Mouse (Mus musculus) liver, embryonic 11.5 days (tissue): ENCODE data around the gene Spg20. TPM values are rescaled to one million over a fixed set of nuclear protein-coding genes. Genes with fewer than 3 reads are reported as not detected.

Experiments
- ATAC-seq: fragments of 200-750 bp; cut with Nextera tagmentation; replicated peaks from 2 replicates; pipeline ENCODE4 v1.8.0; 2017; ENCODE audit warnings: moderate number of reproducible peaks, mild to moderate bottlenecking, moderate TSS enrichment, moderate library complexity; ENCODE audit not compliant: low FRiP score
- DNase-seq: peaks from one replicate; pipeline ENCODE4 v3.0.0-alpha.2; 2017; ENCODE audit warnings: low spot score
- H3K27ac ChIP-seq: fragments of 300-500 bp; sonication (generic); 2 replicates; pipeline ENCODE4 v1.5.1; 2014; ENCODE audit warnings: mild to moderate bottlenecking, low read depth, low read length, control low read depth
- H3K27me3 ChIP-seq: fragments of 300-500 bp; sonication (generic); replicated peaks from 2 replicates; pipeline ENCODE4 v1.6.1; 2014; ENCODE audit warnings: low read length, mixed read lengths; ENCODE audit not compliant: control insufficient read depth, insufficient read depth
- H3K36me3 ChIP-seq: fragments of 300-500 bp; sonication (generic); 2 replicates; pipeline ENCODE4 v1.6.1; 2014; ENCODE audit warnings: mild to moderate bottlenecking, low read length, moderate library complexity, mixed read lengths; ENCODE audit not compliant: control insufficient read depth, insufficient read depth
- H3K4me1 ChIP-seq: fragments of 300-500 bp; sonication (generic); replicated peaks from 2 replicates; pipeline ENCODE4 v1.6.1; 2014; ENCODE audit warnings: low read length, mixed read lengths; ENCODE audit not compliant: control insufficient read depth, insufficient read depth
- H3K4me2 ChIP-seq: fragments of 300-500 bp; sonication (generic); 2 replicates; pipeline ENCODE4 v1.6.1; 2014; ENCODE audit warnings: mild to moderate bottlenecking, control low read depth, moderate library complexity
- H3K4me3 ChIP-seq: fragments of 300-500 bp; sonication (generic); 2 replicates; pipeline ENCODE4 v1.5.1; 2014; ENCODE audit warnings: low read depth, low read length, control low read depth
- H3K9ac ChIP-seq: fragments of 300-500 bp; sonication (generic); 2 replicates; pipeline ENCODE4 v1.6.1; 2014; ENCODE audit warnings: low read depth, low read length, control low read depth
- H3K9me3 ChIP-seq: fragments of 300-500 bp; sonication (generic); 2 replicates; pipeline ENCODE4 v1.6.1; 2016; ENCODE audit warnings: low read length, inconsistent platforms, mixed read lengths; ENCODE audit not compliant: control insufficient read depth
- WGBS: fragments of 180-500 bp; shearing (Covaris S2); extraction: QIAGEN DNeasy Blood & Tissue Kit; methylation state at CpG from one replicate; pipeline ENCODE4 v1.1.7; 2014; 5-methylcytosine and 5-hydroxymethylcytosine counted together
- polyA plus RNA-seq: library from polyadenylated mRNA; unstranded; fragments of >200 nt; fragmentation: Nextera tagmentation; extraction: Ambion mirVana; gene quantifications from 2 replicates; pipeline ENCODE4 v1.2.1, GENCODE M21; 2014

Spg20 gene
- polyA plus RNA-seq, 1 experiment from 2014 or later = 27.9 TPM

- no peaks in the 10 kb centered on the region for H3K9me3 ChIP-seq
- H3K27me3 ChIP-seq = no peaks in the 10 kb centered on the region
- WGBS = 90% methylated on average over 4 of the region's 4 CpGs
- DNase-seq = no peak
- H3K36me3 ChIP-seq = peaks cover 29% of the 10 kb centered on the region
- H3K9ac ChIP-seq = no peak overlapping the region
- no peak overlapping the region for H3K4me2 ChIP-seq
- H3K4me3 ChIP-seq = no peak overlapping the region
- no peak overlapping the region for H3K27ac ChIP-seq
- ATAC-seq = no peak
- no peaks in the 10 kb centered on the region for H3K4me1 ChIP-seq
Measured at GRCm38 (mm10) chr3:55123064-55123463, 11.2 kb downstream of the Spg20 start.

- H3K36me3 ChIP-seq = peaks cover 25% of the 10 kb centered on the region
- 77% methylated on average over 4 of the region's 4 CpGs for WGBS
Measured at GRCm38 (mm10) chr3:55129181-55129692, 17.3 kb downstream of the Spg20 start.

GRCm38 (mm10) chr3:55131576-55132233 is 19.8 kb downstream of the Spg20 start:
- WGBS = 90% methylated on average over 6 of the region's 6 CpGs

More at GRCm38 (mm10) chr3:55129181-55129692, 17.3 kb downstream of the Spg20 start:
- H3K27me3 ChIP-seq = no peaks in the 10 kb centered on the region
- no peak for ATAC-seq
- H3K4me1 ChIP-seq = no peaks in the 10 kb centered on the region
- H3K4me3 ChIP-seq = no peak overlapping the region
- H3K4me2 ChIP-seq = no peak overlapping the region
- H3K27ac ChIP-seq = no peak overlapping the region
- no peak overlapping the region for H3K9ac ChIP-seq
- H3K9me3 ChIP-seq = no peaks in the 10 kb centered on the region
- no peak for DNase-seq

GRCm38 (mm10) chr3:55137039-55137438 is 25.1 kb downstream of the Spg20 start, which contains the start of gene Ccdc169:
Ccdc169 (plus strand) TSS chr3:55137339.
- Histone ChIP-seq H3K27ac (no peak within 1 kb of the TSS), H3K27me3 (no peaks in the 10 kb centered on the region), H3K4me1 (no peaks in the 10 kb centered on the region), H3K36me3 (peaks cover 18% of the 10 kb centered on the region), H3K9ac (no peak within 1 kb of the TSS), H3K4me2 (no peak within 1 kb of the TSS), H3K4me3 (no peak within 1 kb of the TSS), H3K9me3 (no peaks in the 10 kb centered on the region)
- DNase-seq = no peak
- ATAC-seq = no peak

More at GRCm38 (mm10) chr3:55131576-55132233, 19.8 kb downstream of the Spg20 start:
- DNase-seq (no peak), ATAC-seq (no peak)
- H3K4me2 ChIP-seq = no peak overlapping the region
- H3K4me3 ChIP-seq = no peak overlapping the region
- H3K9ac ChIP-seq = no peak overlapping the region
- peaks cover 32% of the 10 kb centered on the region for H3K36me3 ChIP-seq
- no peak overlapping the region for H3K27ac ChIP-seq
- no peaks in the 10 kb centered on the region for H3K9me3 ChIP-seq
- H3K4me1 ChIP-seq = no peaks in the 10 kb centered on the region
- no peaks in the 10 kb centered on the region for H3K27me3 ChIP-seq

- Histone ChIP-seq H3K36me3 (peaks cover 11% of the 10 kb centered on the region), H3K27me3 (no peaks in the 10 kb centered on the region), H3K4me2 (no peak overlapping the region), H3K9ac (no peak overlapping the region), H3K4me1 (no peaks in the 10 kb centered on the region), H3K27ac (no peak overlapping the region), H3K4me3 (no peak overlapping the region), H3K9me3 (no peaks in the 10 kb centered on the region)
- DNase-seq (no peak), ATAC-seq (no peak)
- WGBS = 90% methylated on average over 12 of the region's 12 CpGs
Measured at GRCm38 (mm10) chr3:55139837-55140236, 27.9 kb downstream of the Spg20 start.

GRCm38 (mm10) chr3:55141401-55141800 is 29.5 kb downstream of the Spg20 start:
- H3K9ac ChIP-seq = no peak overlapping the region
- WGBS = 83% methylated on average over 2 of the region's 2 CpGs
- no peak overlapping the region for H3K4me2 ChIP-seq
- H3K27me3 ChIP-seq = no peaks in the 10 kb centered on the region
- no peaks in the 10 kb centered on the region for H3K4me1 ChIP-seq
- H3K36me3 ChIP-seq = peaks cover 6% of the 10 kb centered on the region
- no peak overlapping the region for H3K27ac ChIP-seq
- H3K9me3 ChIP-seq = no peaks in the 10 kb centered on the region
- ATAC-seq = no peak
- no peak overlapping the region for H3K4me3 ChIP-seq
- no peak for DNase-seq

- ATAC-seq = no peak
- Histone ChIP-seq H3K9ac (no peak overlapping the region), H3K27ac (no peak overlapping the region), H3K4me2 (no peak overlapping the region), H3K27me3 (no peaks in the 10 kb centered on the region), H3K9me3 (no peaks in the 10 kb centered on the region), H3K36me3 (no peaks in the 10 kb centered on the region), H3K4me3 (no peak overlapping the region), H3K4me1 (no peaks in the 10 kb centered on the region)
- no peak for DNase-seq
- 82% methylated on average over 4 of the region's 4 CpGs for WGBS
Measured at GRCm38 (mm10) chr3:55144916-55145315, 33.0 kb downstream of the Spg20 start.

- H3K27me3 ChIP-seq = no peaks in the 10 kb centered on the region
- no peaks in the 10 kb centered on the region for H3K4me1 ChIP-seq
- H3K27ac ChIP-seq = no peak overlapping the region
- H3K9ac ChIP-seq = no peak overlapping the region
- H3K9me3 ChIP-seq = no peaks in the 10 kb centered on the region
- ATAC-seq = no peak
- WGBS = 79% methylated on average over 6 of the region's 6 CpGs
- no peaks in the 10 kb centered on the region for H3K36me3 ChIP-seq
- no peak for DNase-seq
- no peak overlapping the region for H3K4me3 ChIP-seq
- no peak overlapping the region for H3K4me2 ChIP-seq
Measured at GRCm38 (mm10) chr3:55146441-55146840, 34.5 kb downstream of the Spg20 start.

- Histone ChIP-seq H3K27ac (no peak overlapping the region), H3K36me3 (no peaks in the 10 kb centered on the region), H3K4me3 (no peak overlapping the region), H3K4me2 (no peak overlapping the region), H3K27me3 (no peaks in the 10 kb centered on the region), H3K9me3 (no peaks in the 10 kb centered on the region), H3K4me1 (no peaks in the 10 kb centered on the region), H3K9ac (no peak overlapping the region)
- ATAC-seq (no peak), DNase-seq (no peak)
- WGBS = 80% methylated on average over 2 of the region's 2 CpGs
Measured at GRCm38 (mm10) chr3:55147156-55147555, 35.2 kb downstream of the Spg20 start.
